Mouse (Mus musculus) G1E-ER4 (cell line): ENCODE data around the gene Snapc2. TPM values are rescaled to one million over a fixed set of nuclear protein-coding genes. Genes with fewer than 3 reads are reported as not detected.

Experiments
- GATA1 ChIP-seq: IDR thresholded peaks from one replicate; pipeline ENCODE4 v1.8.0; 2012; ENCODE audit warnings: low read length, inconsistent platforms
- polyA plus RNA-seq: library from polyadenylated mRNA; stranded (reverse); fragments of >175 nt; gene quantifications from 2 replicates; pipeline ENCODE4 v1.2.3, GENCODE M21; 2012

The Snapc2 gene
- polyA plus RNA-seq, 1 experiment = 62.3 TPM

DNA sequence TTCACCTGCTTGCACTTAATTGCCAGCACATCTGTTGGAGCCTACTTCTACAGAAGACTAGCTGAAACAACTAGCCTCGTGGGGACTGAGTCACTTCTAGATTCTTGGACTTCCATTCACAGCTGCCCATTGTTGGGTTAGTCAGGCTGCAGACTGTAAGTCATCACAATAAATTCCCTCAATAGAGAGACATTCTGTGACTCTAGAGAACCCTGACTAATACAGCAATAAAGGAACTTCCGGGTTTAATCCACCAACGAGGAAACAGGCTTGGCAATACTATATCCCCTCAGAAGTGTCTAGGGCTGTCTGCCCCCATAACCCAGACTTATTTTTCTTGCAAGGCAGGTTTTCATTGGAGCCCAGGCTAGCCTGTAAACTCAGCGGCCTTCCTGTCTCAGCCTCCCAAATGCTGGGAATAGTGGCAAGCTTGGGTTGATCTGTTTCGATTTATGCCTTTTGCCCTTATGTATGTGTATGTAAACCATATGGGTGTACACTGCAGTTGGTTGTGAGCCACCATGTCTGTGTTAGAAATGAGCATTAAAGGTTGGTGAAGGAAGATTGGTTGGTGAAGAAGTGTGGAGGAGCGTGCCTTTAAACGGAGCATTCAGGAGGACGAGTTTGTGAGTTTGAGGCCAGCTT is 642 bp upstream of the Snapc2 start:
- no peak for TF ChIP-seq GATA1

DNA sequence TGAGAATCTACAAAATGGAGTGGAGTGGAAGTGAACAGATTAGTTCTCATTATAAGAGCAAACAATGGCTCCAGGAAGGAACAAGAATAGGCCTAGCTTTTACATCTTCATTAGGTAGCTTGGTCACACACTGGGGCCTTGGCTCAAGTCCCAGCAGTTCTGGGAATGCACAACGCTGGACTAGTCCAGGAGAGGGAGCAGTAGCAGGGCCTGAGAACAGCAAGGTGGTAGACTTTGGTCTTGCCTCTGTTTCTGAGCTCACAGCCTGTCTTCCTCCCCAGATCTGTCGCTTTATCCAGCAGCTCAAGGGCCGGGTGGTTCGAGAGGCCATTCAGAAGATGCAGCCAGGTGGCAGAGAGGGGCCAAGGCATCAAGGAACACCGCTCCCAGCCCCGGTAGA is 1.1 kb downstream of the Snapc2 start:
- no peak for TF ChIP-seq GATA1

DNA sequence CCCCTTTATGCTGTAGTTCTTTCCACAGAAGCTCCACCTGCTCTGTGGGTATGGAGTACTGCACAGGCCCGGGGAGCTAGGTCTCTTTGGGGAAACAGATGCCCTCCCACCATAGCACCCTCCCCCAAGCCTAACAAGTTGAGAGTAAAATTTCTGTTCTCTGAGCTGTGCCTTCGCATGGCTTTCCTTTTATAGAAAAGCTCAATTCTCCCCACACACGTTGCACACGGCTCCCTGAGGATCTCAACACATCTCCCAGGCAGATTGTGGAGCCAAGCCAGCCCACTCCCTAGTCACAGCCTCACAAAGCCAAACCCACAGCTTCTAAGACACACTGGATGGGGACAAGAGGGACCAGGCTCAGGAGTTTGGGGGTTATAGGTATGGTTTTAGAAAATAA is 4.0 kb downstream of the Snapc2 start:
- TF ChIP-seq GATA1 = no peak

DNA sequence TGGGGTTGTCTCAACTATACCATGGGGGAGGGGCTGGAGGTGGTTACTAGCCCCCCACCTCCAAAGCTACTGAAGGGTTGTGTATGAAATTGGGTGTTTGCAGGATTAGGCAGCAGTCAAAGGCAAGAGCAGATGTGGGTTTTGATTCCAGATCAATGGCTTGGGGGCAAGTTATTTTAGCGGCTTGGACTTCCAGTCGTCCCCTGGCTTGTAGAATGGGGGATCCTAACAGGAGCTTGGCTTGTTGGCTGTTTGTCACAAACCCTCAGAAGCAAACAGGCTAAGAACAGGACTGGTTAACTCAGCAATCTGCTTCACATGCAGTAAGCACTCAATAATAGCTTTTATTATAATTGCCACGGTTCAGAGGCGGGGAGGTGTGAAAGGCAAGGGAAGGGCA is 4.5 kb downstream of the Snapc2 start:
- TF ChIP-seq GATA1 = no peak

DNA sequence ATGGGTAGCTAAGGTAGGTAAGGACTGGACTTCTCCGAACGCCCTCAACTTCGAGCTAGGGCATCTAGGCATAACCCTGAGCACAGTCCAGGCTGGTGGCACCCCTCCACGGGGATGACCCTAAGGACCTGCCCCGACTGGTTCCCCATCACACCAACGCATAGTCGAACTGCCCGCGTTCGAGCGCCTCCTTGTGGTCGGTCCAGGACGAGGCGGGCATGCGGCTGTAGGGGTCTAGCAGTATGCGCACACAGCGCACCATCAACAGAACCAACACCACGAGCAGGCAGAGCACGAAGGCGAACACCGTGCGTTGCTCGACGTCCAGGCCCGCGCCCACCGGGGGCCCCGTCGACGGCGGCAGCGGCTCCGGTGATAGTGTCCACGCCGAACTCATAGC is 5.4 kb downstream of the Snapc2 start:
- TF ChIP-seq GATA1 = no peak

DNA sequence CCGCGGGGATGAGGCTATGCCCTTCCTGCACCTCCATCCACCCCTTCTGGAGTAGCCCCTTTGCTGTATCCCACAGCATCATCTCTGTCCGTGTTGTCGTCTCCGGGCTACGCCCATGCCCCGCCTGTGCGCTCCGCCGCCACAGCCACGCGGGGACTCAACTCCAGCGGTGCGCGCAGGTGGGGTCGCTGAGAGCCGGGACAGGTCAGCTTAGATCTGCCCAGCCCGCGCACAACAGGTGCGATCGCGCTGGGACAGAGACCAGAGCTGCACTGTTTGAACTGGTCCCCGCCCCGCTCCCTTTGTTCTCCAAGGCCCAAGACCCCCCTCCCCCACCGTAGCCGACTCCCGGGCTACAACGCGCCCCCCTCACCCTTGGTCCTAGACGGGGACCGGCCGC is 5.8 kb downstream of the Snapc2 start:
- no peak for TF ChIP-seq GATA1

DNA sequence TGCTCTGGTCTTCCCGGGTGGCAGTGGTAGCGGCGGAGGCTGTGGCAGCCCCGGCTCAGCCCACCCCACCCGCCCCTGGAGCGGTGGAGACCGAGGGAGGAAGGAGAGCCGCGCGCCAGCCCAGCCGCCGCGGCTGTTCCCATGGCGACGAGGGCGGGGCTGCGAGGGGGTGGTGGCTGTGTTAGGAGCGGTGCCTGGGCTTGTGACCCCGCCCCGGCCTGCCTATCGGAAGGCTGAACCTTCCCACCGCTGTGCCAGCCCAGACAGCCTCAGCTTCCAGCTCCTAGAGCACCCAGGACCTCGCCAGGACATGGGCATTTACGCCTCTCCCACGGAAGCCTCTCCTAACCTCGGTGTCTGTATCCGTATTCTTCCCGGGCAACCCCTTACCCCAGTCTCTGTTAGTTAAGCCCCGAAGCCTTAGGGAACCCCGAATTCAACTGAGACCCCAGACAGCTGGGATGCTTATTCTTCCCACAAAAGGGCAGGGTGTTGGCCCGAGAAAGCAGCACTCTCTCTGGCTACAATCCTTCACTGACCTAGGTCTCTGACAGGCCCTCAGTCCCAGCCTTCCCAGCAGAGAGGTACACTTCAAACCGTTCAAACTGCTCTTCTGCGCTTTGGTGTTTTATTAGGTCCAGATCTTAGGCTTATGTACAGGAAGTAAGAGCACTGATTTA is 6.4 kb downstream of the Snapc2 start, which contains the start of gene Ctxn1:
TSS of gene Ctxn1 (minus strand) at position 150 of the 680 bp plus-strand sequence.
- TF ChIP-seq GATA1 = no peak

DNA sequence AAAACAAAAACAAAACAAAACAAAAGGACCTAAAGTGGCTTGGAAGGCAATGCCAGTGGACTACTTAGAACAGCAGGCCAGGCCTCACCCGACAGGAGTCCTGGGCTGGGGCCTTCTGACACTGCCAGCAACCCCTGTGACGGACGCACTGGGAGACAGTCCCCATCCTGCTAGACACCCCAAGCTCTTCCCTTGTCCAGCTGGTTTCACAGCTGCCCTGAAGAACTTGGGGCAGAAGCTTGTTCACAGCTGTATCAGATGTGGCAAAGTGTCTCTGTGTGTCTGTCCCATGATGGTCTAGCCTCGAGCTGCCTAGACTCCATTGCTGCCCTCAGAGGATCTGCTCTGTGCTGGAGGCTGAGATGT is 6.9 kb downstream of the Snapc2 start:
- TF ChIP-seq GATA1 = no peak

DNA sequence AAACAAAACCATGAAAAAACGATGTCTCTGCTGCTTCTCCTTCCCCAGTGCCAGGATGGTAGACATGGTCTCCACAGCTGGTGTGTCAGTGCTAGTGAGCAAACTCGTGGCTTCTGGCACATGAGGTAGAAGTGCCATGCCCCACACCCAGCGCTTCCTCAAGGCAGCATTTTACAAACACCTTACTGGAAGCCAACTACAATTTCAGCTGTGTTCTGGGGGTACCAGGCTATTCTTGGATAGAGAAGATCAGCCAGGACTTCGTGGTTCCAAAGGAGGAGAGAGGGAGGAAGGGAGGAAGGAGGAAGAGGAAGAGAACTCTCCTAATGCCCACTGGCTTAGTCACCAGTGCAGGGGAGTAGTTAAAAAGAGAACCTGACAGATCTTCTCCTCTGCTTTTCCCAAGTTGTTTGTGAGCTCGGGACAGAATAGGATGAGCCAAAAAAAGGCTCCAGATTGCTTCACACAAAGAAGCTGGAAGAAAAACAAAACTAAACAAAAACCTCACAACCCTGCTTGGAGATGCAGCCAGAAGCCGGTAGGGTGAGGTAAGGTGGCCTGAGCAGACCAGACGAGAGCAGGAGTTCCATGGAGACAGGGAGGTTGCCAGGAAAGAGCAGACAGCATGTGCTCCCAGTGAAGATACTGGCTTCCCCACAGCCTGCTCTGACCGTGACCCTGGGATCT is 10.4 kb downstream of the Snapc2 start:
- TF ChIP-seq GATA1 = no peak

DNA sequence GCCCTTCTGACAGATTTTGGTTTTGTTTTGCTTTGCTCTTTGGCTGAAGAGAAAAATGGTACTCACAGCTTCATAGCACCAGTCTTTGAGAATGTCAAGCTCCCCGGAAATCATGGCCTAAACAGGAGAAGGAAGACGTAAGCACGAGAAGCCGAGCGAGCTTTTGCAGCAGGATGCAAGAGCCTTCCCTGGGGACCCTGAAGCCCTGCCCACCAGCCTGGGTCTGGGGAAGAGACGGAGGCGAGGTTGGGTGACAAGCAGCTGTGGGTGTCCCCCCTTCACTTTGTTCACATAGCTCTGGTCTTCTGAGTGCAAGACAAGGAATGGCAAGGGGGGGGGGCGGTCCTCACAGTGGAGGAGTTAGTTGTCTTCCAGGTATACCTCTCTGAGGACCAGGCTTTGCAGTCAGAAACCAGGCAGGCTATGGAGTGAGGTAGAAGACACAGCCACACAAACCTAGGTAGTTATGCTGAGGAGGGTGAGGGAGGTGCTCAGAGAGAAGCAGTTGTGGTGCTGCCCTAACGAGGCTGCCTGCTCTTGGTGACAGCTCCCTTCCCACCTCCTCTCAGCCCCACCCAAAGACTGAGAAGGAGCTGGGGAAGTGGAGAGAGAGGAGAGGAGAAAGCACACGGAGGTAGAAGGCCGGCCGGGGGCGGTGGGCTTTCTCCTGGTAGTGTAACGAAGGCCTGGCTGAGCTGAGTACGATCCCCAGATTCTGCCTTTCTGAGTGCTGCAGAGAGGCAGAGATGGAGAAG is 12.5 kb downstream of the Snapc2 start:
- TF ChIP-seq GATA1 = no peak

DNA sequence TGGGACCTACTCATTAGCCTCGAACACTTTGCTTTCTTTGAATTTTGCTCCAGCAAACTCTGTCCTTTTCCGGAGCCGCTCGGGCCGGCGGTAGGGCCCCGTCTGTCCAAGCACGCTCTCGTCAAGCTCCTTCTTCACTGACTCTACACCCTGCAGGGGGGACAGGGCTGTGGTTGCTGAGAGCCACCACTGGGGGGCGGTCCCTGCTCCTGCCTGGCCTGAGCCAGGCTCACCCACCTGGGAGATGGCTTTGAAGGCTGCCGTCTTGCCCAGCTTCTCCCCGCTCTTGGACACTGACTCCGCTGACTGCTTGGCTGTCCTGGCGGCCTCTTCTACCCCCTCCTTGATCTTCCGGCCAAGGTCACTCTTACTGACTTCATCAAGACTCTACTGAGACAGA is 14.7 kb downstream of the Snapc2 start:
- no peak for TF ChIP-seq GATA1

DNA sequence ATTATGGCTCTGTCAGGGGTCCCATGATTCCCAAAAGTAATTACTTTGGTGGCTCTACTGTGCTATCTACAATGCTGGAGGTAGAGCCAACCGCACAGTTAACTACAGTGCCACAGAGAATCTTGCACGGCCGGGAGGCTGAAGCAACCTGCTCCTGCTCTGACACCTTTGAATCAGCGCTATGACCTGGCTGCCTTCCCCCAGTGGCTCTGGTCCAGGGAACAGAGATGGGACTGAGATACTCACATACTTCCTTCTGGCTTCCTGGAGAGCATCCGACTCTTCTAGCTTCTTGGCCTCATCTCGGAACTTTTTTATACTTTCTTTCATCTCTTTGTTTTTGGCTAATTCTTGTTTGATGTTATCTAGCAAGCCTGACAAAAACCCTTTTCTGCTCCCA is 16.7 kb downstream of the Snapc2 start:
- TF ChIP-seq GATA1 = no peak

DNA sequence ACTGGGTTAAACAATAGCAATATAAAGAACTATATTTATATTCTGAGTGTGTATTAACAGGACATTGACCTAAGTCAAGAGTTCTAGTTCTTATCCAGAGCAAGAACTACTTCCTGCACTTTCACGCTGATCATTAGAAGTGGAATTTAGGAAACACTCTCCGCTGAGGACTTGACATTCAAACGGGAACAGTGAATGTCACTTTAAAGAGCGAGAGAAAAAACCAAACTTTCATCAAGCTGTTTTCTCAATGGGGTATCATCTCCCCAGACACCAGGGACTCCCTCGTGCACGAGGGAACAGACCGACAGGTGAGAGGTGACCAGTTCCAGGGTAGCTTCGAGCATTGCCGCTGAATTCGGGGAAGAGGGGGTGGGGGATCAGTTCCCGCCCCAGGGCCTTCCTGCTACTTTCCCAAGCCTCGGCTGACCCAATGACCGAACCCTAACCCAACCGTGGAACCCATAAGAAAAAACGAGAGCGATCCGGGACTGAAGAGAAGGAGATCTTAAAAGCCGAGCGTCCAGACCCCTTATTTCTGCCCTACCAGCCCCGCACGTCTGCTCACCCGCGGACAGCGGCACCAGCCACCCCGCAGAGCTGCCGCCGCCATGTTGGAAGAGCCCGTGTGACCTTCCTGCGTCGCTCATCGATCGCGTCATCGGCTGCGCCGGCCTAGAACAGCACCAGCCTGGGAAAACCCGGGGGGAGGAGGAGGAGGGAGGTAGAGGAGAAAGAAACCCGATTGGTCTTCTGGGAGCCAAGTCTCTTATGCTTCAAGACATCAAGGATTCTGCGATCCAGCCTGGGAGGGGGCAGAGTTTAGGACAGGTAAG is 22.6 kb downstream of the Snapc2 start, which contains the start of gene Timm44:
TSS of gene Timm44 (minus strand) at position 639 of the 836 bp plus-strand sequence.
- no peak for TF ChIP-seq GATA1

DNA sequence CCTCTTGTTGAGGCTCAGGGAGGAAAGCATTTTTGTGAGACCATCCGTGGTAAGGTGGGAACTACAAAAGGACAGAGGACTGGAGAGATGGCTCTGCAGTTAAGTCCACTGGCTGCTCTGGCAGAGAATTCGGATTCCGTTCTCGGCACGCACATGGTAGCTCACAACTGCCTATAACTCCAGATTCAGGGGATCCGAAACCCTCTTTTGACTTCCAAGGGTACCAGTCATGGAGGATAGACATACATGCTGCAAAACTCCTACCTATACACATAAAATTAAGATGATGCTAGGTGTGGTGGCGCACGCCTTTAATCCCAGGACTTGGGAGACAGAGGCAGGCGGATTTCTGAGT is 23.2 kb downstream of the Snapc2 start:
- TF ChIP-seq GATA1 = no peak

DNA sequence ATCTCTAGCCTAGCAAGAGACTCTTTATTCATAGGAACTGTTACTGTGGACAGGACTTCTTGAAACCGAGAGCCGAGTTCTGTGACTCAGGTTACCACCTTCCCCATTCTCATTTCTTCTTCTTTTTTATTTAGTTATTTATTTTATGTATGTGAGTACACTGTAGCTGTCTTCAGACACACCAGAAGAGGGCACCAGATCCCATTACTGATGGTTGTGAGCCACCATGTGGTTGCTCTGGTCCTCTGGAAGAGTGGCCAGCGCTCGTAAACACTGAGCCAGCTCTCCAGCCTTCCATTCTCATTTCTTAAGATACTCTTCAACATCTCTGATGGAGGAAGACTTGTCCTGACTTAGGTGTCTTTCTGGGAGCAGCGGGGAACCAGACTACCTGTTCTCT is 39.9 kb downstream of the Snapc2 start:
- TF ChIP-seq GATA1 = no peak
